12 mouse cellular contexts compared by ENCODE assay signal in the genomic region with DNA sequence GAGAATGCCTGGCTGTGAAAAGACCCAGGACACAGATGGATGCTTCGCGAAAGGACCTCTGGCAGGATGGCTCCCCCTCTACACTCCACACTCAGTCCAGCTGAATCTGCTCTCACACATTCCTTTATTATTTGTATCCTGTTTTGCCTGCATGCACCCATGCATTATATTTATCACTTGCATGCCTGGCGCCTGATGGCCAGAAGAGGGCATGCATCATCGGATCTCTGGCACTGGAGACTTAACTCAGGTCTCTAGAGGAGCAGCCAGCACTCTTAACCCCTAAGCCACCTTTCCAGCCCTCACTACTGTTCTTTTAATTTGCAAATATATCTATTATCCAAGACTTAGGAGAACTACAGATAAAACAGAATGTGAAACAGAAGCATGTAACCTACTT. TPM values are rescaled to one million over a fixed set of nuclear protein-coding genes. Genes with fewer than 3 reads are reported as not detected.
A peak's percentile ranks its signal among the peaks of the same experiment; 100 is the strongest.
DNase-seq lines count a peak whose midpoint lies in the region; ATAC-seq and TF ChIP-seq lines count a peak whose summit lies in the region.
"Had no signal": no experiment of that assay in that cellular context is flagged by ENCODE, and none has a peak within 500 bp of the region (broad histone marks: within the 10 kb centered on the region; RNA-seq: fewer than 3 reads in every experiment).

No protein-coding gene starts in this region.

- no peak for ATAC-seq in hindbrain, postnatal 0 days
- no peak for ATAC-seq in neural tube, embryonic 13.5 days (ENCODE audit: low read depth)
- no peak for ATAC-seq in neural tube, embryonic 15.5 days (ENCODE audit: low FRiP score)

- no peak overlapping the region for H3K4me3 ChIP-seq in hindbrain, postnatal 0 days (ENCODE audit: low read length)
- H3K4me3 ChIP-seq in hindbrain, embryonic 10.5 days = no peak overlapping the region
- H3K4me3 ChIP-seq in neural tube, embryonic 13.5 days = no peak overlapping the region
- no peak overlapping the region for H3K4me3 ChIP-seq in neural tube, embryonic 15.5 days (replicated peaks)
- H3K4me3 ChIP-seq in bone marrow, adult 2 months (replicated peaks; ENCODE audit: control insufficient read depth, low read depth, low read length) = no peak overlapping the region

- DNase-seq in hindbrain, postnatal 0 days (ENCODE audit: low spot score) = peak; percentile 46
- no peak for DNase-seq in hindbrain, embryonic 10.5 days (ENCODE audit: low spot score)
- DNase-seq in retina, postnatal 1 day = peak; percentile 22
- DNase-seq in adrenal gland, adult 2 months = no peak
- DNase-seq in spleen, adult 18-20 months = no peak
- DNase-seq: gastrocnemius, postnatal 25 days; lung, postnatal 4 days; right cerebral cortex, postnatal 4 days had no signal

- H3K27ac ChIP-seq in hindbrain, postnatal 0 days = no peak overlapping the region
- no peak overlapping the region for H3K27ac ChIP-seq in hindbrain, embryonic 10.5 days
- no peak overlapping the region for H3K27ac ChIP-seq in neural tube, embryonic 13.5 days (replicated peaks)
- no peak overlapping the region for H3K27ac ChIP-seq in neural tube, embryonic 15.5 days (replicated peaks)
- no peak overlapping the region for H3K27ac ChIP-seq in bone marrow, adult 2 months (ENCODE audit: control insufficient read depth, insufficient read depth, low read depth, low read length, poor library complexity)

- peaks cover 33% of the 10 kb centered on the region for H3K36me3 ChIP-seq in hindbrain, postnatal 0 days (ENCODE audit: insufficient read depth, low read length)
- peaks cover 64% of the 10 kb centered on the region for H3K36me3 ChIP-seq in hindbrain, embryonic 10.5 days
- peaks cover 59% of the 10 kb centered on the region for H3K36me3 ChIP-seq in neural tube, embryonic 13.5 days
- peaks cover 47% of the 10 kb centered on the region for H3K36me3 ChIP-seq in neural tube, embryonic 15.5 days

- no peak overlapping the region for H3K9ac ChIP-seq in hindbrain, postnatal 0 days (replicated peaks; ENCODE audit: low read length)
- H3K9ac ChIP-seq in neural tube, embryonic 13.5 days = peak overlapping the region; percentile 34; the same call in 1 of the 2 replicates
- no peak overlapping the region; the same call in none of the 2 replicates for H3K9ac ChIP-seq in neural tube, embryonic 15.5 days (replicated peaks)

- no peaks in the 10 kb centered on the region for H3K9me3 ChIP-seq in hindbrain, postnatal 0 days (ENCODE audit: low read length)
- H3K9me3 ChIP-seq in hindbrain, embryonic 10.5 days = no peaks in the 10 kb centered on the region
- H3K9me3 ChIP-seq in neural tube, embryonic 13.5 days = no peaks in the 10 kb centered on the region
- no peaks in the 10 kb centered on the region for H3K9me3 ChIP-seq in neural tube, embryonic 15.5 days (replicated peaks)

- 61% methylated on average over 4 of the region's 4 CpGs for WGBS in hindbrain, postnatal 0 days
- 85% methylated on average over 4 of the region's 4 CpGs for WGBS in hindbrain, embryonic 10.5 days
- WGBS in neural tube, embryonic 13.5 days = 84% methylated on average over 4 of the region's 4 CpGs
- 74% methylated on average over 4 of the region's 4 CpGs for WGBS in neural tube, embryonic 15.5 days
- 77% methylated on average over 4 of the region's 4 CpGs for WGBS in bone marrow, adult 2 months

- peaks cover 11% of the 10 kb centered on the region for H3K4me1 ChIP-seq in hindbrain, postnatal 0 days (ENCODE audit: insufficient read depth, low read length)
- H3K4me1 ChIP-seq in hindbrain, embryonic 10.5 days (replicated peaks) = peaks cover 31% of the 10 kb centered on the region
- peaks cover 35% of the 10 kb centered on the region for H3K4me1 ChIP-seq in neural tube, embryonic 13.5 days (replicated peaks)
- peaks cover 37% of the 10 kb centered on the region for H3K4me1 ChIP-seq in neural tube, embryonic 15.5 days
- H3K4me1 ChIP-seq in bone marrow, adult 2 months (ENCODE audit: control insufficient read depth, insufficient read depth, low read length) = no peaks in the 10 kb centered on the region; the same call in 1 of the 2 replicates

- no peak overlapping the region for H3K4me2 ChIP-seq in hindbrain, postnatal 0 days (ENCODE audit: low read depth, low read length)
- no peak overlapping the region for H3K4me2 ChIP-seq in neural tube, embryonic 13.5 days
- no peak overlapping the region for H3K4me2 ChIP-seq in neural tube, embryonic 15.5 days

- TF ChIP-seq POLR2A in bone marrow, adult 2 months (IDR thresholded peaks at IDR 0.05; ENCODE audit: borderline replicate concordance, control insufficient read depth, low read depth, low read length) = no peak

- H3K27me3 ChIP-seq in hindbrain, postnatal 0 days (ENCODE audit: insufficient read depth, low read length) = no peaks in the 10 kb centered on the region
- no peaks in the 10 kb centered on the region for H3K27me3 ChIP-seq in hindbrain, embryonic 10.5 days (ENCODE audit: insufficient read depth, poor library complexity, severe bottlenecking)
- no peaks in the 10 kb centered on the region for H3K27me3 ChIP-seq in neural tube, embryonic 13.5 days
- H3K27me3 ChIP-seq in neural tube, embryonic 15.5 days (replicated peaks) = no peaks in the 10 kb centered on the region

- peak; percentile 65 for TF ChIP-seq CTCF in hindbrain, postnatal 0 days (IDR thresholded peaks at IDR 0.05; ENCODE audit: low read depth)
- peak; percentile 20; the same call in 1 of the 2 replicates for TF ChIP-seq CTCF in bone marrow, adult 2 months (IDR thresholded peaks at IDR 0.05; ENCODE audit: control insufficient read depth, insufficient read depth, low read length)

RNA-seq across cellular contexts. Expression of gene Rexo4, which starts 3.4 kb away (rescaled TPM):
- 35.3 and 38.0 TPM in 2 replicates for total RNA-seq in hindbrain, postnatal 0 days (2014; rRNA removed)
- 25.0 and 26.3 TPM in 2 replicates for polyA plus RNA-seq in hindbrain, postnatal 0 days (2015; fragmentation: Nextera tagmentation; extraction: Ambion mirVana)
- polyA plus RNA-seq in hindbrain, embryonic 10.5 days (2016; fragmentation: Nextera tagmentation; extraction: Ambion mirVana) = 47.4 and 56.1 TPM in 2 replicates
- polyA plus RNA-seq in neural tube, embryonic 13.5 days (2015; fragmentation: Nextera tagmentation; extraction: Ambion mirVana) = 31.8 and 33.7 TPM in 2 replicates
- polyA plus RNA-seq in neural tube, embryonic 15.5 days (2015; fragmentation: Nextera tagmentation; extraction: Ambion mirVana) = 38.0 and 39.2 TPM in 2 replicates
- 17.7 and 29.5 TPM in 2 replicates for polyA plus RNA-seq in bone marrow, adult 2 months (2011; ENCODE audit: insufficient read depth, insufficient read length, low replicate concordance, missing spikeins)
- total RNA-seq in adrenal gland, adult 2 months (2021) = 10 to 100 TPM; 23.6 to 41.4 TPM
- 7.1 and 10.1 TPM in 2 replicates for polyA plus RNA-seq in adrenal gland, adult 2 months (2012; rRNA removed)

RNA-seq across cellular contexts. Expression of gene Adamts13, which starts 12.5 kb away (rescaled TPM):
- not detected in 2 replicates for total RNA-seq in hindbrain, postnatal 0 days (2014; rRNA removed)
- polyA plus RNA-seq in hindbrain, postnatal 0 days (2015; fragmentation: Nextera tagmentation; extraction: Ambion mirVana) = not detected in 2 replicates
- polyA plus RNA-seq in hindbrain, embryonic 10.5 days (2016; fragmentation: Nextera tagmentation; extraction: Ambion mirVana) = not detected in 2 replicates
- polyA plus RNA-seq in neural tube, embryonic 13.5 days (2015; fragmentation: Nextera tagmentation; extraction: Ambion mirVana) = not detected in 2 replicates
- 0.09 TPM in 1 of 2 replicates, not detected in the other for polyA plus RNA-seq in neural tube, embryonic 15.5 days (2015; fragmentation: Nextera tagmentation; extraction: Ambion mirVana)
- polyA plus RNA-seq in bone marrow, adult 2 months (2011; ENCODE audit: insufficient read depth, insufficient read length, low replicate concordance, missing spikeins) = not detected in 2 replicates
- total RNA-seq in adrenal gland, adult 2 months (2021) = not detected
- 0.04 TPM in 1 of 2 replicates, not detected in the other for polyA plus RNA-seq in adrenal gland, adult 2 months (2012; rRNA removed)
- total RNA-seq: gastrocnemius, postnatal 25 days had no signal
- polyA plus RNA-seq: hindbrain, embryonic 11.5 days had no signal

RNA-seq across cellular contexts. Expression of gene Stkld1, which starts 26.9 kb away (rescaled TPM):
- total RNA-seq in hindbrain, postnatal 0 days (2014; rRNA removed) = not detected in 2 replicates
- polyA plus RNA-seq in hindbrain, postnatal 0 days (2015; fragmentation: Nextera tagmentation; extraction: Ambion mirVana) = 0.23 and 0.33 TPM in 2 replicates
- 0.09 and 0.30 TPM in 2 replicates for polyA plus RNA-seq in hindbrain, embryonic 10.5 days (2016; fragmentation: Nextera tagmentation; extraction: Ambion mirVana)
- polyA plus RNA-seq in neural tube, embryonic 13.5 days (2015; fragmentation: Nextera tagmentation; extraction: Ambion mirVana) = 0.11 and 0.61 TPM in 2 replicates
- 0.13 and 0.61 TPM in 2 replicates for polyA plus RNA-seq in neural tube, embryonic 15.5 days (2015; fragmentation: Nextera tagmentation; extraction: Ambion mirVana)
- 0.70 TPM in 1 of 2 replicates, not detected in the other for polyA plus RNA-seq in bone marrow, adult 2 months (2011; ENCODE audit: insufficient read depth, insufficient read length, low replicate concordance, missing spikeins)
- total RNA-seq in adrenal gland, adult 2 months (2021) = under 1 TPM; 0.17 to 0.29 TPM
- 0.06 and 0.48 TPM in 2 replicates for polyA plus RNA-seq in adrenal gland, adult 2 months (2012; rRNA removed)
- total RNA-seq: gastrocnemius, postnatal 25 days had no signal
- polyA plus RNA-seq: hindbrain, embryonic 11.5 days had no signal

RNA-seq across cellular contexts. Expression of gene Surf4, which starts 27.0 kb away (rescaled TPM):
- total RNA-seq in hindbrain, postnatal 0 days (2014; rRNA removed) = 126 TPM in 2 replicates
- 97.8 and 107 TPM in 2 replicates for polyA plus RNA-seq in hindbrain, postnatal 0 days (2015; fragmentation: Nextera tagmentation; extraction: Ambion mirVana)
- 155 and 158 TPM in 2 replicates for polyA plus RNA-seq in hindbrain, embryonic 10.5 days (2016; fragmentation: Nextera tagmentation; extraction: Ambion mirVana)
- polyA plus RNA-seq in neural tube, embryonic 13.5 days (2015; fragmentation: Nextera tagmentation; extraction: Ambion mirVana) = 115 and 119 TPM in 2 replicates
- polyA plus RNA-seq in neural tube, embryonic 15.5 days (2015; fragmentation: Nextera tagmentation; extraction: Ambion mirVana) = 110 and 126 TPM in 2 replicates
- polyA plus RNA-seq in bone marrow, adult 2 months (2011; ENCODE audit: insufficient read depth, insufficient read length, low replicate concordance, missing spikeins) = 18.0 and 32.3 TPM in 2 replicates
- total RNA-seq in adrenal gland, adult 2 months (2021) = 100 to 1,000 TPM; 162 to 168 TPM
- 424 and 468 TPM in 2 replicates for polyA plus RNA-seq in adrenal gland, adult 2 months (2012; rRNA removed)

RNA-seq across cellular contexts. Expression of gene Surf1, which starts 44.4 kb away (rescaled TPM):
- total RNA-seq in hindbrain, postnatal 0 days (2014; rRNA removed) = 63.1 and 63.4 TPM in 2 replicates
- polyA plus RNA-seq in hindbrain, postnatal 0 days (2015; fragmentation: Nextera tagmentation; extraction: Ambion mirVana) = 112 and 117 TPM in 2 replicates
- 47.4 and 53.6 TPM in 2 replicates for polyA plus RNA-seq in hindbrain, embryonic 10.5 days (2016; fragmentation: Nextera tagmentation; extraction: Ambion mirVana)
- polyA plus RNA-seq in neural tube, embryonic 13.5 days (2015; fragmentation: Nextera tagmentation; extraction: Ambion mirVana) = 78.8 and 86.4 TPM in 2 replicates
- polyA plus RNA-seq in neural tube, embryonic 15.5 days (2015; fragmentation: Nextera tagmentation; extraction: Ambion mirVana) = 89.2 and 97.5 TPM in 2 replicates
- polyA plus RNA-seq in bone marrow, adult 2 months (2011; ENCODE audit: insufficient read depth, insufficient read length, low replicate concordance, missing spikeins) = 32.1 and 58.4 TPM in 2 replicates
- 100 to 1,000 TPM; 108 to 115 TPM for total RNA-seq in adrenal gland, adult 2 months (2021)
- polyA plus RNA-seq in adrenal gland, adult 2 months (2012; rRNA removed) = 67.9 and 77.7 TPM in 2 replicates

Comparison
In these comparisons a context has a peak if more than half of its experiments do, and no peak if none do; other contexts are left out.
1. DNase-seq: peak in hindbrain, postnatal 0 days (single experiment) and retina, postnatal 1 day (single experiment); none in hindbrain, embryonic 10.5 days (single experiment), adrenal gland, adult 2 months (single experiment) and spleen, adult 18-20 months (0 of 2).